Mouse (Mus musculus) liver, embryonic 14.5 days (tissue): ENCODE measurements around the gene Slco2a1.

Source experiments
- CTCF ChIP-seq: IDR thresholded peaks from 2 replicates; pipeline ENCODE4 v1.5.1; 2016; ENCODE audit warnings: antibody characterized with exemption, low read depth, control low read depth
- EP300 ChIP-seq: IDR thresholded peaks from 2 replicates; pipeline ENCODE4 v1.6.1; 2016; ENCODE audit warnings: antibody characterized with exemption, low read depth

GRCm38 (mm10) chr9:102992877-102993276 is 4.4 kb downstream of the Slco2a1 start:
- TF ChIP-seq CTCF: no peak
- no peak for TF ChIP-seq EP300
